Mouse (Mus musculus): ENCODE results near the gene Trim24. TPM values are rescaled to one million over a fixed set of nuclear protein-coding genes. Genes with fewer than 3 reads are reported as not detected.

The Trim24 gene
- polyA plus RNA-seq, 1 experiment: 46.2 TPM

GRCm38 (mm10) chr6:37863961-37864730 lies 6.5 kb upstream of the Trim24 start:
- DNase-seq: no peak
- H3K27ac ChIP-seq (ENCODE audit: control insufficient read depth, insufficient read depth, low read length): no peak overlapping the region
- no peaks in the 10 kb centered on the region for H3K36me3 ChIP-seq (ENCODE audit: control insufficient read depth, insufficient read depth, low read length)
- H3K4me3 ChIP-seq (ENCODE audit: control insufficient read depth, insufficient read depth, low read length): no peak overlapping the region
- H3K27me3 ChIP-seq (ENCODE audit: control insufficient read depth, insufficient read depth, low read length): no peaks in the 10 kb centered on the region
- 95% methylated on average over 2 of the region's 2 CpGs for WGBS
- peaks cover 2% of the 10 kb centered on the region for H3K4me1 ChIP-seq (replicated peaks; ENCODE audit: control insufficient read depth, insufficient read depth, low read length)
- no peak for TF ChIP-seq CTCF (IDR thresholded peaks at IDR 0.05; ENCODE audit: borderline replicate concordance, control insufficient read depth, extremely low read depth, insufficient read depth, low read length, poor library complexity)
- no peak for TF ChIP-seq POLR2A (IDR thresholded peaks at IDR 0.05; ENCODE audit: control insufficient read depth, extremely low read depth, insufficient read depth, low read length, poor library complexity)

- no peaks in the 10 kb centered on the region for H3K27me3 ChIP-seq (ENCODE audit: control insufficient read depth, insufficient read depth, low read length)
- no peak for TF ChIP-seq POLR2A (IDR thresholded peaks at IDR 0.05; ENCODE audit: control insufficient read depth, extremely low read depth, insufficient read depth, low read length, poor library complexity)
- TF ChIP-seq CTCF (IDR thresholded peaks at IDR 0.05; ENCODE audit: borderline replicate concordance, control insufficient read depth, extremely low read depth, insufficient read depth, low read length, poor library complexity): no peak
- DNase-seq: peak; percentile 73
- WGBS: 2% methylated on average over 69 of the region's 70 CpGs
- H3K4me1 ChIP-seq (replicated peaks; ENCODE audit: control insufficient read depth, insufficient read depth, low read length): peaks cover 2% of the 10 kb centered on the region
- H3K27ac ChIP-seq (ENCODE audit: control insufficient read depth, insufficient read depth, low read length): peak overlapping the region; percentile 74
- peak overlapping the region; percentile 68 for H3K4me3 ChIP-seq (ENCODE audit: control insufficient read depth, insufficient read depth, low read length)
- H3K36me3 ChIP-seq (ENCODE audit: control insufficient read depth, insufficient read depth, low read length): peaks cover 2% of the 10 kb centered on the region
These were observed 683 bp downstream of the Trim24 start for GRCm38 (mm10) chr6:37871137-37871851.

- no peak overlapping the region for H3K27ac ChIP-seq (ENCODE audit: control insufficient read depth, insufficient read depth, low read length)
- no peak for DNase-seq
- H3K27me3 ChIP-seq (ENCODE audit: control insufficient read depth, insufficient read depth, low read length): no peaks in the 10 kb centered on the region
- H3K4me1 ChIP-seq (replicated peaks; ENCODE audit: control insufficient read depth, insufficient read depth, low read length): no peaks in the 10 kb centered on the region
- WGBS: 92% methylated on average over 1 of the region's 1 CpGs
- peaks cover 8% of the 10 kb centered on the region for H3K36me3 ChIP-seq (ENCODE audit: control insufficient read depth, insufficient read depth, low read length)
- H3K4me3 ChIP-seq (ENCODE audit: control insufficient read depth, insufficient read depth, low read length): no peak overlapping the region
- TF ChIP-seq POLR2A (IDR thresholded peaks at IDR 0.05; ENCODE audit: control insufficient read depth, extremely low read depth, insufficient read depth, low read length, poor library complexity): no peak
- TF ChIP-seq CTCF (IDR thresholded peaks at IDR 0.05; ENCODE audit: borderline replicate concordance, control insufficient read depth, extremely low read depth, insufficient read depth, low read length, poor library complexity): no peak
These were observed 2.2 kb downstream of the Trim24 start for GRCm38 (mm10) chr6:37872861-37873260.

- no peak for TF ChIP-seq CTCF (IDR thresholded peaks at IDR 0.05; ENCODE audit: borderline replicate concordance, control insufficient read depth, extremely low read depth, insufficient read depth, low read length, poor library complexity)
- TF ChIP-seq POLR2A (IDR thresholded peaks at IDR 0.05; ENCODE audit: control insufficient read depth, extremely low read depth, insufficient read depth, low read length, poor library complexity): no peak
- Histone ChIP-seq H3K4me1 (replicated peaks; ENCODE audit: control insufficient read depth, insufficient read depth, low read length) (no peaks in the 10 kb centered on the region), H3K27me3 (ENCODE audit: control insufficient read depth, insufficient read depth, low read length) (no peaks in the 10 kb centered on the region), H3K36me3 (ENCODE audit: control insufficient read depth, insufficient read depth, low read length) (peaks cover 8% of the 10 kb centered on the region), H3K27ac (ENCODE audit: control insufficient read depth, insufficient read depth, low read length) (no peak overlapping the region), H3K4me3 (ENCODE audit: control insufficient read depth, insufficient read depth, low read length) (no peak overlapping the region)
- no peak for DNase-seq
These were observed 3.1 kb downstream of the Trim24 start for GRCm38 (mm10) chr6:37873731-37874130.

GRCm38 (mm10) chr6:37878206-37878605 lies 7.6 kb downstream of the Trim24 start:
- TF ChIP-seq POLR2A (IDR thresholded peaks at IDR 0.05; ENCODE audit: control insufficient read depth, extremely low read depth, insufficient read depth, low read length, poor library complexity): no peak
- TF ChIP-seq CTCF (IDR thresholded peaks at IDR 0.05; ENCODE audit: borderline replicate concordance, control insufficient read depth, extremely low read depth, insufficient read depth, low read length, poor library complexity): no peak
- Histone ChIP-seq H3K27me3 (ENCODE audit: control insufficient read depth, insufficient read depth, low read length) (no peaks in the 10 kb centered on the region), H3K36me3 (ENCODE audit: control insufficient read depth, insufficient read depth, low read length) (peaks cover 8% of the 10 kb centered on the region), H3K4me3 (ENCODE audit: control insufficient read depth, insufficient read depth, low read length) (no peak overlapping the region), H3K27ac (ENCODE audit: control insufficient read depth, insufficient read depth, low read length) (no peak overlapping the region), H3K4me1 (replicated peaks; ENCODE audit: control insufficient read depth, insufficient read depth, low read length) (no peaks in the 10 kb centered on the region)
- no peak for DNase-seq
- WGBS: 92% methylated on average over 1 of the region's 1 CpGs

GRCm38 (mm10) chr6:37880586-37880985 lies 10.0 kb downstream of the Trim24 start:
- WGBS: 96% methylated on average over 3 of the region's 3 CpGs

More at GRCm38 (mm10) chr6:37880586-37880985, 10.0 kb downstream of the Trim24 start:
- no peak overlapping the region for H3K27ac ChIP-seq (ENCODE audit: control insufficient read depth, insufficient read depth, low read length)
- no peak for TF ChIP-seq POLR2A (IDR thresholded peaks at IDR 0.05; ENCODE audit: control insufficient read depth, extremely low read depth, insufficient read depth, low read length, poor library complexity)
- no peak for TF ChIP-seq CTCF (IDR thresholded peaks at IDR 0.05; ENCODE audit: borderline replicate concordance, control insufficient read depth, extremely low read depth, insufficient read depth, low read length, poor library complexity)
- no peak for DNase-seq
- no peaks in the 10 kb centered on the region for H3K4me1 ChIP-seq (replicated peaks; ENCODE audit: control insufficient read depth, insufficient read depth, low read length)
- no peak overlapping the region for H3K4me3 ChIP-seq (ENCODE audit: control insufficient read depth, insufficient read depth, low read length)
- H3K27me3 ChIP-seq (ENCODE audit: control insufficient read depth, insufficient read depth, low read length): no peaks in the 10 kb centered on the region
- peaks cover 8% of the 10 kb centered on the region for H3K36me3 ChIP-seq (ENCODE audit: control insufficient read depth, insufficient read depth, low read length)
